Mouse (Mus musculus): ENCODE results near the gene Rnpepl1. TPM values are rescaled to one million over a fixed set of nuclear protein-coding genes. Genes with fewer than 3 reads are reported as not detected.
"Not testable (repeated sequence)": the region's sequence is repeated elsewhere in the genome, so short reads cannot be mapped to it uniquely, and the experiment has no call there.

Gene Rnpepl1
- polyA plus RNA-seq, 1 experiment: 55.7 TPM

DNA sequence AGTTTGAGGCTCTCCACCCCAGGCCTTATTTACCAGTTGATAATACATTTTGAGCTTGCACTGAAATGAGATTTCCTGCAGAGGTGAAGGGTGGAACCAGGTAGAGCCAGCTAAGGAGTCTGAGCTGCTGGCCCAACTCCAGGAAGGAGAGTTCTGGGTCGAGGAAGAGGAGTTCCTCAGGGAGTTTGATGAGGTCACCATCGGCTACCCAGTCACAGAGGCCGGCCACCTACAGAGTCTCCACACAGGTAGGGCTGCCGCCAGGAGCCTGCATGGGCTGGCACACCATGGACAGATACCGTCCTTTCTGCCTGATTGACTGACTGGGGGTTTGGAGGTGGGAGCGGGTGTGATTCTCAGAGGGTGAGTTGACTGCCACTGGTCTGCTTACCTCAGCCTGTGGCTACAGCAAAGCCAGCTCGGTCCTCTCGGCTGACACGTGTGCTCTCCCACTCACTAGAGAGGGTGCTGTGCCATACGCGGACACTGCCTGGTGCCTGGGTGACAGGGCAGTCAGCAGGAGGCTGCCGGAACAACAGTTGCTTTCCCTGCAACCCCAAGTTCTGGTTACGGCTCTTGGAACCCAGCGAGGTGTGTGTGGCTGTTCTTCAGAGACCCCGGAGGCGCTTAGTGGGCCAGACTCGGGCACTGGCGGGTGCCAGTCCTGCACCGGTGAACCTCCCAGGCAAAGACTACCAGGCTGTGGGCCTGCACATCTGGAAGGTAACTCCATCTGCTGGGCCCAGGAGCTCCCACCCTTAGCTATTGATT lies 32.8 kb downstream of the Rnpepl1 start:
- TF ChIP-seq POLR2A (IDR thresholded peaks at IDR 0.05; ENCODE audit: borderline replicate concordance, extremely low read depth, insufficient read depth, insufficient read length, poor library complexity, severe bottlenecking) (no peak), CTCF (IDR thresholded peaks at IDR 0.05; ENCODE audit: borderline replicate concordance, extremely low read depth, insufficient read depth, insufficient read length) (no peak)
- DNase-seq (ENCODE audit: low read depth): no peak

DNA sequence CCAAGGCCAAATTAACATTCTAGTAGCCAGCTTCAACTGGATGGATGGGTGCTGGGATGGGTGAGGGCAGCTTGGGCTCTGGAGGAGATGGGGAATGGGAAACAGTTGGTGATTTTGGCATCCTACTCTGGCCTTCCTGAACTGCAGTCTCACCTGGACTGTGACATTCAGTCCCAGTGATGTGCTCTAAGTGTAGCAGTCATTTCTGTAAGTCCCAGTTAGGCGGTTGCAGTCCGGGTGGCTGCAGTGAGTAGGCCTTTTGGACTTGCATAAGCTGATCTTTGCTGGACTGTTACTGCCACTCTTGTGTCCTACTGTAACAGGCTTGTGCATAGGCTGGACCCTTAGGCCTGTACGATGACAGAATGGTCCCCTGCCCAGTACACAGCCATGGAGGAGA lies 37.4 kb downstream of the Rnpepl1 start:
- TF ChIP-seq CTCF (IDR thresholded peaks at IDR 0.05; ENCODE audit: borderline replicate concordance, extremely low read depth, insufficient read depth, insufficient read length): no peak
- TF ChIP-seq POLR2A (IDR thresholded peaks at IDR 0.05; ENCODE audit: borderline replicate concordance, extremely low read depth, insufficient read depth, insufficient read length, poor library complexity, severe bottlenecking): no peak
- DNase-seq (ENCODE audit: low read depth): no peak

DNA sequence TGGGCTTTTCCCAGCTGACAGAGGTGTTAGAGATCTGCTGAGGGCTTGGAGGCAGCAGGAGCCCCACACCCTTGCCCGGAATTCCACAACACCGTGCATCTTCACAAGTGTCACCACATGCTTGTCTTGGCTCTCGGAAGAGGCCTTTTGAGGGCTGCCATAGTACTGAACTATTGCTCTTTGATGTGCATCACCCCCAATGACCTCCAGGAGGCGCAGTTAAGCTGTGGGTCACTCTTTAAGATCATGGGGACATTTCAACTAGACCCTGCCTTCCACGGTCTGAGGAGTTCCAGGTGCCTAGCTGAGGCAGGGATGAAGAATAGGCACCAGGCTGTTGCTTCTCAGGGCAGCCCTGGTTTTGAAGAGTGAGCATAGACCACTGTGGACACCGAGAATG lies 38.8 kb downstream of the Rnpepl1 start:
- TF ChIP-seq CTCF (IDR thresholded peaks at IDR 0.05; ENCODE audit: borderline replicate concordance, extremely low read depth, insufficient read depth, insufficient read length) (peak; percentile 41; the same call in 1 of the 2 replicates), POLR2A (IDR thresholded peaks at IDR 0.05; ENCODE audit: borderline replicate concordance, extremely low read depth, insufficient read depth, insufficient read length, poor library complexity, severe bottlenecking) (no peak)
- DNase-seq (ENCODE audit: low read depth): no peak

DNA sequence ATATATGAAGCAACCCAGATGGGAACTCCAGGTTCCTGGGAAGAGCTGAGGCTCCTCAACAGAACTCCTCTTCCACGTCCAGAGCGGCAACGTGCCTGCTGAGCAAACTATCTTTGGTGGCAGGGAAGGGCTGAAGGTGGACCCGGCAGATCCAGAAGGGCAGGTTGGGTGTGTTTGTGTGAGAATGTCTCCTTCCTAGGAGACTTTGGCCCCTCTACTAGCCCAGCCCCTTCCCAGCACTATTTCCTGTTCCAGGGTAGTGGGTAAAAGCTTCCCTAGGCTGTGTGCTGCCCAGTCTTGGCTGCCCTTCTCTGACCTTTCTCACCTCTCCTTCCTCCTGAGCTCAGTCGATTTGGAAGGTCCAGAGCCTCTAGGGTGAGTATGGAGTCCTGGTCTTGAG lies 40.0 kb downstream of the Rnpepl1 start, which contains the start of gene Gpr35:
Gpr35 (plus strand) TSS at position 259 of the 400 bp plus-strand sequence.
- TF ChIP-seq POLR2A (IDR thresholded peaks at IDR 0.05; ENCODE audit: borderline replicate concordance, extremely low read depth, insufficient read depth, insufficient read length, poor library complexity, severe bottlenecking): no peak
- TF ChIP-seq CTCF (IDR thresholded peaks at IDR 0.05; ENCODE audit: borderline replicate concordance, extremely low read depth, insufficient read depth, insufficient read length): no peak
- no peak for DNase-seq (ENCODE audit: low read depth)

DNA sequence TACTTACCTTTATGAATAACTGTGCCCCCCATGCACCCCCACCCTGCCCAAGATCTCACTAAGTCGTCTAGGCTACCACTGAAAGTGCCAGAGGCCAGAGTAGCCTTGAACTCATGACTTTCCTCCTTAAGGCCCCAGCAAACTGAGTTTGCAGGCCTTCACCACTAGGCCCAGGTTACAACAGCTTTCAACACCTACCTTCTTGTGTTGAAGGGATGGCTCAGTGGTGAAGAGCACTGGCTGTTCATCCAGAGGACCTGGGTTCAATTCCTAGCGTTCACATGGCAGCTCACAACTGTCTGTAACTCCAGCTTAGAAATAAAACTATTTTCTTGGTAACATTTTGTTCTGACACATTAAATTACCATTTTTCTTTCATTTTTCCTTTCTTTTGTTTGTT lies 43.1 kb downstream of the Rnpepl1 start:
- TF ChIP-seq POLR2A (IDR thresholded peaks at IDR 0.05; ENCODE audit: borderline replicate concordance, extremely low read depth, insufficient read depth, insufficient read length, poor library complexity, severe bottlenecking) (no peak), CTCF (IDR thresholded peaks at IDR 0.05; ENCODE audit: borderline replicate concordance, extremely low read depth, insufficient read depth, insufficient read length) (no peak)
- no peak for DNase-seq (ENCODE audit: low read depth)

DNA sequence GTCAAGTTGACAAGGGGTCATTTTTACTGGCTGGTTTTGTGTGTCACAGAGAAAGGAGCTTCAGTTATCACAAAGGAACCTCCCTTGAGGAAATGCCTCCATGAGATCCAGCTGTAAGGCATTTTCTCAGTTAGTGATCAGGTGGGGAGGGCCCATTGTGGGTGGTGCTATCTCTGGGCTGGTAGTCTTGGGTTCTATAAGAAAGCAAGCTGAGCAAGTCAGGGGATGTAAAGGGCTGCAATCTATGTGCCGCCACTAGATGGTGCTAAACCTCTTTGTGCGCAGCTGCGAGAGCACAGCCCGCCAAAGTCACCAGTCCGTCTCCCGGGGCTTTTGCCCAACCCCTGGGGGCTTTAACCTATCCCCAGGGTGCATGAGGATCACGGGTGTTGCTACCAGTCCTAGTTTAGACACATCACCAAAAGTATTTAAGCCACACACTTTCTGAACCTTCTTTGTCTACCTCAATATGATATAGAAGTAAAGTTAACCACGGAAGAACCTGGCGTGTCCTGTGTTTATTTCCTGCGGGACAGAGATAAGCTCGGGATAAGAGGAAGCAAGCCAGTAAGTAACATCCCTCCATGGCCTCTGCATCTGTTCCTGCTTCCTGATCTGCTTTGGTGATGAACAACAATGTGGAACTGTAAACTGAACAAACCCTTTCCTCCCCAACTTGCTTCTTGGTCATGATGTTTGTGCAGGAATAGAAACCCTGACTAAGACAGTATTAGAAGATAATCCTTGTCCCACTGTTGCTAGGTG lies 46.2 kb downstream of the Rnpepl1 start:
- DNase-seq (ENCODE audit: low read depth): not testable (repeated sequence)

DNA sequence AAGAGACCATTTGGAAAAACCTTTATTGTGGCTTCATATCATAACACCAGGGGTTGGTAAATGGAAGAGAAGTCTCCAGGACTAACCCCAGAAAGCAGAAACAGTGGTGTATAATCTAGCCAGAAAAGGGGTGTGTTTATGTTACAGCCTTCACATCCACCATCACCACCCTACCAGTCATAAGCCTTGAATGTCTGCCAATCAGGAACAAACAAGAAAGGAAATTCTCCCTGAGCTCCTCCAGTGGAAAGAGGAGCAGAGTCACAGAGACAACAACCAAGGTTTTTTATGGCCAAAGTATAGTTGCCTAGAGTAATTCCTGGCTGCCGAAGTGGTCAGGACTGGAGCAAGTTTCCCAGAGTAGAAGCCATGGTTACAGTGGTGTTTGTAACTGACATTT lies 48.4 kb downstream of the Rnpepl1 start:
- TF ChIP-seq CTCF (IDR thresholded peaks at IDR 0.05; ENCODE audit: borderline replicate concordance, extremely low read depth, insufficient read depth, insufficient read length) (no peak), POLR2A (IDR thresholded peaks at IDR 0.05; ENCODE audit: borderline replicate concordance, extremely low read depth, insufficient read depth, insufficient read length, poor library complexity, severe bottlenecking) (no peak)
- no peak for DNase-seq (ENCODE audit: low read depth)

DNA sequence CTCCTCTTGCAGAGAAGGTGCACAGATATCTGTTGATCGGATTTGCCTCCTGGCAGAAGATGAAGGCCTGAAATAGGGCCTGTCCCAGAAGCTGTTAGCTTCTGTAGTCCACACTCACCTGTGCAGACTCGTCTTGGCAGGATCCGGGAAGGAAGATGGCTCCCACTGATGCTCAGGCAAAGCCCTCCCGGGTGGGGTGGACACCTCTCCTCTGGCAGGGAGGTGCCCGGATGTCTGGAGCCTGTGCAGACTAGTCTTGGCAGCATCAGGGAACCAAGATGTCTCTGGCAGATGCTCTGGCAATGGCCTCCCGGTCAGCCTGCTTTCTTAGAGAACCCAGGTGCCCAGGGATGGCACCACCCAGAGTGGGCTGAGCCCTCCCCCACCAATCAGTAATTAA lies 60.2 kb downstream of the Rnpepl1 start:
- DNase-seq (ENCODE audit: low read depth): not testable (repeated sequence)

DNA sequence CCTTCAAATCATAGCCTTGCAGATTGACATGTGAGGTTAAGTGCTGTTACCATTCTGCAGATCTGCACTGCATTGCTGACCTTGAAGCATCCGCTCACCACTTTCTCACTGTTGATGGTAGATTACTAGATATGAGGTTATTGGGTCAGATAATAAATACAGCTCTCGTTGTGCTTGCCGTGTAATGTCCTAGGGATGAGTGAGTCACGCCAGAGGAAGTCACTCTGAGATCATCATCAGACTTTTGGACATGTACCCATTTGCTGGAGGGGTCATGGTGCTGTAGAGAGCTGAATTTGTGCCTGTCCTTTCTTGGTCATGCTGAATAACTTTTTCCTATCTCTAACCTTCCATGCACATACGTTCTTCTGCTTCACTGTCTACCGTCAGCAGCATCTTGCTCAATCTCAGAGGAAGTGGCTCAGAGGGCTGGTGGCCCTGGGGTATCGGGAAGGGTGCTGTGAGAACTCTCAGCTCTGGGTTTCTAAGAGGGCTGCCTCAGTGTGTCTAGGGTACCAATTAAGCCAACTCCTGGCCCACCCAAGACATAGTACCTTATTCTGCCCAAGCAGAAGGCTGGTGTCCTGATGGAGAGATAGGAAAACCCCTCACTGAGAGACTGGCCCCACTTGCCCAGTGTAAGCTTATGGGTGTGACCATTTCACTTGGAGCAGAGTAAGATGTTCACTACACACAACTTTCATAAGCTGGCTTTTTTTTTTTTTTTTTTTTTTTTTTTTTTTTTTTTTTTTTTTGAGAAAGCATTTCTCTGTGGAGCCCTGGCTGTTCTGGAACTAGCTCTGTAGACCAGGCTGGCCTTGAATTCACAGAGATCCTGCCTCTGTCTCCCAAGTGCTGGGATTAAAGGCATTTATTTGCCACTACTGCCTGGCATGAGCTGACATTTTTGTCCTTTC lies 61.6 kb downstream of the Rnpepl1 start:
- TF ChIP-seq POLR2A (IDR thresholded peaks at IDR 0.05; ENCODE audit: borderline replicate concordance, extremely low read depth, insufficient read depth, insufficient read length, poor library complexity, severe bottlenecking) (no peak), CTCF (IDR thresholded peaks at IDR 0.05; ENCODE audit: borderline replicate concordance, extremely low read depth, insufficient read depth, insufficient read length) (no peak)
- no peak for DNase-seq (ENCODE audit: low read depth)

DNA sequence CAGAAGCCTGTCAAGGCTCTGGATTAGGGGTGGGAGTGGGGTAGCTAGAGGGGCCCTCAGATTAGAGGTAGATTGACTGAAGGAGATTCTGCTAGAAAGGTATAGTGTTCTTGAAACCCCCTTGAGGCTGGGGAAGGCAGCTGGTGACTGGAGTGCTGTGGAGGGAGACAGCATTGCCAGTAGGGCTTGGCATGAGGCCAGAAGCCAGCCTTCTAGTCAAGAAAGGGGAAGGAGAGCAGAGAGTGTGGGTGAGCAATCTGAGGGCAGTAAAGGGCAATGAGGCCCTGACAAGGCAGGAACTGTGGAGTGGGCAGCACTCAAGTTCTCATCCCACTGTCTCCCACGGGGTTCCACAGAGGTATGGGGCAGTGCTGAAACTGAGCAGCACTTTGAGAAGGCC lies 62.3 kb downstream of the Rnpepl1 start:
- DNase-seq (ENCODE audit: low read depth): peak; percentile 66
- TF ChIP-seq CTCF (IDR thresholded peaks at IDR 0.05; ENCODE audit: borderline replicate concordance, extremely low read depth, insufficient read depth, insufficient read length) (no peak), POLR2A (IDR thresholded peaks at IDR 0.05; ENCODE audit: borderline replicate concordance, extremely low read depth, insufficient read depth, insufficient read length, poor library complexity, severe bottlenecking) (no peak)

Other genes starting within 250 kb of the Rnpepl1 start
- gene Gpc1, start 79.1 kb upstream of the Rnpepl1 start, polyA plus RNA-seq (2012; rRNA removed): 157 and 180 TPM in 2 replicates
- 0.20 and 0.41 TPM in 2 replicates for gene Ankmy1, start 7.9 kb upstream of the Rnpepl1 start, polyA plus RNA-seq (2012; rRNA removed)
- 18.6 and 23.1 TPM in 2 replicates for gene Dusp28, start 3.8 kb upstream of the Rnpepl1 start, polyA plus RNA-seq (2012; rRNA removed)
- 64.1 and 73.4 TPM in 2 replicates for gene Capn10, start 23.6 kb downstream of the Rnpepl1 start, polyA plus RNA-seq (2012; rRNA removed)
- gene Gpr35, start 40.1 kb downstream of the Rnpepl1 start, polyA plus RNA-seq (2012; rRNA removed): 0.37 and 0.64 TPM in 2 replicates
- not detected in 2 replicates for gene Aqp12, start 95.6 kb downstream of the Rnpepl1 start, polyA plus RNA-seq (2012; rRNA removed)
- gene Kif1a, start 191.2 kb downstream of the Rnpepl1 start, polyA plus RNA-seq (2012; rRNA removed): 117 and 213 TPM in 2 replicates
- gene Agxt, start 224.5 kb downstream of the Rnpepl1 start, polyA plus RNA-seq (2012; rRNA removed): not detected in 2 replicates